Mouse (Mus musculus) midbrain, embryonic 10.5 days (tissue): ENCODE data around the gene Map4k1. TPM values are rescaled to one million over a fixed set of nuclear protein-coding genes. Genes with fewer than 3 reads are reported as not detected.
A peak's percentile ranks its signal among the peaks of the same experiment; 100 is the strongest.

ENCODE experiments used
- DNase-seq: peaks from one replicate; pipeline ENCODE4 v3.0.0-alpha.2; 2017; ENCODE audit warnings: low spot score
- H3K27ac ChIP-seq: fragments of 300-500 bp; sonication (generic); replicated peaks from 2 replicates; pipeline ENCODE4 v1.5.1; 2016; ENCODE audit warnings: mild to moderate bottlenecking
- H3K27me3 ChIP-seq: fragments of 300-500 bp; sonication (generic); 2 replicates; pipeline ENCODE4 v1.6.1; 2016; ENCODE audit warnings: low read depth, mild to moderate bottlenecking; ENCODE audit not compliant: poor library complexity, severe bottlenecking
- H3K36me3 ChIP-seq: fragments of 300-500 bp; sonication (generic); 2 replicates; pipeline ENCODE4 v1.6.1; 2016; ENCODE audit warnings: mild to moderate bottlenecking, moderate library complexity
- H3K4me1 ChIP-seq: fragments of 300-500 bp; sonication (generic); 2 replicates; pipeline ENCODE4 v1.6.1; 2016
- H3K4me3 ChIP-seq: fragments of 300-500 bp; sonication (generic); 2 replicates; pipeline ENCODE4 v1.5.1; 2016; ENCODE audit warnings: mild to moderate bottlenecking, moderate library complexity
- H3K9me3 ChIP-seq: fragments of 300-500 bp; sonication (generic); replicated peaks from 2 replicates; pipeline ENCODE4 v1.6.1; 2016; ENCODE audit warnings: mild to moderate bottlenecking
- WGBS: fragments of 180-500 bp; shearing (Covaris S2); methylation state at CpG from one replicate; pipeline ENCODE4 v1.1.7; 2016; 5-methylcytosine and 5-hydroxymethylcytosine counted together
- polyA plus RNA-seq: library from polyadenylated mRNA; unstranded; fragments of >200 nt; fragmentation: Nextera tagmentation; extraction: Ambion mirVana; gene quantifications from 2 replicates; pipeline ENCODE4 v1.2.1, GENCODE M21; 2016

Map4k1 gene
- polyA plus RNA-seq, 1 experiment from 2014 or later = 11.4 TPM

GRCm38 (mm10) chr7:28991616-28992015, 9.8 kb downstream of the Map4k1 start:
- no peak overlapping the region for H3K27ac ChIP-seq
- 67% methylated on average over 5 of the region's 5 CpGs for WGBS
- H3K4me1 ChIP-seq = no peaks in the 10 kb centered on the region
- no peaks in the 10 kb centered on the region for H3K9me3 ChIP-seq
- DNase-seq = no peak
- no peaks in the 10 kb centered on the region for H3K27me3 ChIP-seq
- no peaks in the 10 kb centered on the region for H3K36me3 ChIP-seq
- no peak overlapping the region for H3K4me3 ChIP-seq

GRCm38 (mm10) chr7:28992997-28993396, 11.1 kb downstream of the Map4k1 start:
- no peak for DNase-seq
- Histone ChIP-seq H3K36me3 (no peaks in the 10 kb centered on the region), H3K27me3 (no peaks in the 10 kb centered on the region), H3K4me1 (no peaks in the 10 kb centered on the region), H3K9me3 (no peaks in the 10 kb centered on the region), H3K27ac (no peak overlapping the region), H3K4me3 (no peak overlapping the region)
- WGBS = 81% methylated on average over 3 of the region's 3 CpGs

GRCm38 (mm10) chr7:28993402-28993801, 11.6 kb downstream of the Map4k1 start:
- 83% methylated on average over 3 of the region's 3 CpGs for WGBS

GRCm38 (mm10) chr7:29000651-29001605, 19.1 kb downstream of the Map4k1 start:
- peak; percentile 87 for DNase-seq
- Histone ChIP-seq H3K36me3 (no peaks in the 10 kb centered on the region), H3K27me3 (peaks cover 18% of the 10 kb centered on the region), H3K4me3 (peak overlapping the region; percentile 67), H3K9me3 (no peaks in the 10 kb centered on the region), H3K27ac (peak overlapping the region; percentile 88), H3K4me1 (peaks cover 10% of the 10 kb centered on the region)
- 6% methylated on average over 43 of the region's 43 CpGs for WGBS

More at GRCm38 (mm10) chr7:28993402-28993801, 11.6 kb downstream of the Map4k1 start:
- Histone ChIP-seq H3K9me3 (no peaks in the 10 kb centered on the region), H3K4me1 (no peaks in the 10 kb centered on the region), H3K36me3 (no peaks in the 10 kb centered on the region), H3K4me3 (no peak overlapping the region), H3K27ac (no peak overlapping the region), H3K27me3 (no peaks in the 10 kb centered on the region)
- no peak for DNase-seq

- 84% methylated on average over 9 of the region's 9 CpGs for WGBS
- H3K36me3 ChIP-seq = no peaks in the 10 kb centered on the region
- H3K4me3 ChIP-seq = no peak overlapping the region
These were observed 25.6 kb downstream of the Map4k1 start for GRCm38 (mm10) chr7:29007224-29008101.

GRCm38 (mm10) chr7:29008171-29008570, 26.3 kb downstream of the Map4k1 start:
- Histone ChIP-seq H3K27ac (no peak overlapping the region), H3K9me3 (no peaks in the 10 kb centered on the region), H3K36me3 (no peaks in the 10 kb centered on the region), H3K4me3 (no peak overlapping the region), H3K4me1 (no peaks in the 10 kb centered on the region), H3K27me3 (no peaks in the 10 kb centered on the region)
- 96% methylated on average over 10 of the region's 10 CpGs for WGBS
- DNase-seq = no peak

More at GRCm38 (mm10) chr7:29007224-29008101, 25.6 kb downstream of the Map4k1 start:
- no peaks in the 10 kb centered on the region for H3K4me1 ChIP-seq
- DNase-seq = no peak
- no peaks in the 10 kb centered on the region for H3K9me3 ChIP-seq
- no peaks in the 10 kb centered on the region for H3K27me3 ChIP-seq
- no peak overlapping the region for H3K27ac ChIP-seq

- H3K4me3 ChIP-seq = no peak overlapping the region
- no peak overlapping the region for H3K27ac ChIP-seq
- no peaks in the 10 kb centered on the region for H3K36me3 ChIP-seq
- H3K4me1 ChIP-seq = no peaks in the 10 kb centered on the region
- no peak for DNase-seq
- 80% methylated on average over 9 of the region's 9 CpGs for WGBS
- no peaks in the 10 kb centered on the region for H3K27me3 ChIP-seq
- no peaks in the 10 kb centered on the region for H3K9me3 ChIP-seq
These were observed 26.9 kb downstream of the Map4k1 start for GRCm38 (mm10) chr7:29008714-29009113.

- H3K27ac ChIP-seq = no peak overlapping the region
- H3K4me1 ChIP-seq = peaks cover 9% of the 10 kb centered on the region
- peaks cover 37% of the 10 kb centered on the region for H3K27me3 ChIP-seq
- 92% methylated on average over 1 of the region's 1 CpGs for WGBS
- no peak for DNase-seq
- H3K9me3 ChIP-seq = peaks cover 10% of the 10 kb centered on the region
- H3K36me3 ChIP-seq = no peaks in the 10 kb centered on the region
- H3K4me3 ChIP-seq = no peak overlapping the region
These were observed 33.1 kb downstream of the Map4k1 start for GRCm38 (mm10) chr7:29014984-29015383.

- H3K4me3 ChIP-seq = no peak overlapping the region
- H3K27me3 ChIP-seq = peaks cover 51% of the 10 kb centered on the region
- H3K27ac ChIP-seq = no peak overlapping the region
- no peaks in the 10 kb centered on the region for H3K36me3 ChIP-seq
- DNase-seq = no peak
- WGBS = 84% methylated on average over 7 of the region's 7 CpGs
- peaks cover 12% of the 10 kb centered on the region for H3K4me1 ChIP-seq
- peaks cover 10% of the 10 kb centered on the region for H3K9me3 ChIP-seq
These were observed 34.6 kb downstream of the Map4k1 start for GRCm38 (mm10) chr7:29016440-29016839.

- Histone ChIP-seq H3K4me3 (no peak overlapping the region), H3K4me1 (peaks cover 12% of the 10 kb centered on the region), H3K27ac (no peak overlapping the region), H3K9me3 (peaks cover 10% of the 10 kb centered on the region), H3K27me3 (peaks cover 53% of the 10 kb centered on the region), H3K36me3 (no peaks in the 10 kb centered on the region)
- no peak for DNase-seq
- 88% methylated on average over 7 of the region's 7 CpGs for WGBS
These were observed 35.4 kb downstream of the Map4k1 start for GRCm38 (mm10) chr7:29017222-29017621.

- Histone ChIP-seq H3K4me1 (peaks cover 12% of the 10 kb centered on the region), H3K9me3 (peaks cover 10% of the 10 kb centered on the region), H3K27me3 (peaks cover 53% of the 10 kb centered on the region), H3K4me3 (peak overlapping the region; percentile 48), H3K36me3 (no peaks in the 10 kb centered on the region), H3K27ac (peak overlapping the region; percentile 15; the same call in 1 of the 2 replicates)
- peak; percentile 34 for DNase-seq
- 5% methylated on average over 86 of the region's 88 CpGs for WGBS
These were observed 37.8 kb downstream of the Map4k1 start for GRCm38 (mm10) chr7:29019447-29020220.

- no peak overlapping the region for H3K4me3 ChIP-seq
- no peak overlapping the region for H3K27ac ChIP-seq
- peaks cover 12% of the 10 kb centered on the region for H3K4me1 ChIP-seq
- no peaks in the 10 kb centered on the region for H3K36me3 ChIP-seq
- H3K9me3 ChIP-seq = 0 out of 2 replicates have a peak, but pooled peaks cover 3% of the 10 kb centered on the region
- 85% methylated on average over 8 of the region's 8 CpGs for WGBS
- no peak for DNase-seq
- H3K27me3 ChIP-seq = peaks cover 41% of the 10 kb centered on the region
These were observed 40.6 kb downstream of the Map4k1 start for GRCm38 (mm10) chr7:29022479-29022878.
